Mouse (Mus musculus) liver, postnatal 0 days (tissue): ENCODE data around the gene Rgs8. TPM values are rescaled to one million over a fixed set of nuclear protein-coding genes. Genes with fewer than 3 reads are reported as not detected.

Source experiments
- ATAC-seq: fragments of 200-750 bp; cut with Nextera tagmentation; 2 replicates; pipeline ENCODE4 v1.8.0; 2017; ENCODE audit warnings: mild to moderate bottlenecking, moderate library complexity
- DNase-seq: peaks from one replicate; pipeline ENCODE4 v3.0.0-alpha.2; 2016
- H3K27ac ChIP-seq: fragments of 300-500 bp; sonication (generic); 2 replicates; pipeline ENCODE4 v1.5.1; 2014; ENCODE audit warnings: antibody characterized with exemption, moderate library complexity, mild to moderate bottlenecking, low read depth
- H3K27me3 ChIP-seq: fragments of 300-500 bp; sonication (generic); 2 replicates; pipeline ENCODE4 v1.6.1; 2014; ENCODE audit warnings: low read length, control low read depth, mixed read lengths; ENCODE audit not compliant: insufficient read depth
- H3K36me3 ChIP-seq: fragments of 300-500 bp; sonication (generic); replicated peaks from 2 replicates; pipeline ENCODE4 v1.6.1; 2014; ENCODE audit warnings: mild to moderate bottlenecking, control low read depth, low read length, moderate library complexity, mixed read lengths; ENCODE audit not compliant: insufficient read depth
- H3K4me1 ChIP-seq: fragments of 300-500 bp; sonication (generic); 2 replicates; pipeline ENCODE4 v1.6.1; 2014; ENCODE audit warnings: antibody characterized with exemption, mild to moderate bottlenecking, control low read depth; ENCODE audit not compliant: insufficient read depth
- H3K4me2 ChIP-seq: fragments of 300-500 bp; sonication (generic); 2 replicates; pipeline ENCODE4 v1.6.1; 2014; ENCODE audit warnings: low read depth, mild to moderate bottlenecking, low read length, moderate library complexity, mixed read lengths
- H3K4me3 ChIP-seq: fragments of 300-500 bp; sonication (generic); 2 replicates; pipeline ENCODE4 v1.5.1; 2014; ENCODE audit warnings: low read depth, low read length
- H3K9ac ChIP-seq: fragments of 300-500 bp; sonication (generic); replicated peaks from 2 replicates; pipeline ENCODE4 v1.6.1; 2014; ENCODE audit warnings: mild to moderate bottlenecking, moderate library complexity
- H3K9me3 ChIP-seq: fragments of 300-500 bp; sonication (generic); 2 replicates; pipeline ENCODE4 v1.6.1; 2016; ENCODE audit warnings: mild to moderate bottlenecking, control low read depth, low read length, mixed read lengths
- CTCF ChIP-seq: sonication (generic); IDR thresholded peaks from 2 replicates; pipeline ENCODE4 v1.5.1; 2016; ENCODE audit warnings: antibody characterized with exemption, low read depth
- EP300 ChIP-seq: IDR thresholded peaks from 2 replicates; pipeline ENCODE4 v1.6.1; 2016; ENCODE audit warnings: antibody characterized with exemption, low read depth, mild to moderate bottlenecking
- WGBS: fragments of 180-500 bp; shearing (Covaris S2); extraction: QIAGEN DNeasy Blood & Tissue Kit; methylation state at CpG from one replicate; pipeline ENCODE4 v1.1.7; 2014; ENCODE audit not compliant: insufficient replicate concordance; 5-methylcytosine and 5-hydroxymethylcytosine counted together
- polyA plus RNA-seq: library from polyadenylated mRNA; unstranded; fragments of >200 nt; fragmentation: Nextera tagmentation; extraction: Ambion mirVana; gene quantifications from 2 replicates; pipeline ENCODE4 v1.2.1, GENCODE M21; 2015

Rgs8 gene
- polyA plus RNA-seq, 1 experiment from 2014 or later: not detected

DNA sequence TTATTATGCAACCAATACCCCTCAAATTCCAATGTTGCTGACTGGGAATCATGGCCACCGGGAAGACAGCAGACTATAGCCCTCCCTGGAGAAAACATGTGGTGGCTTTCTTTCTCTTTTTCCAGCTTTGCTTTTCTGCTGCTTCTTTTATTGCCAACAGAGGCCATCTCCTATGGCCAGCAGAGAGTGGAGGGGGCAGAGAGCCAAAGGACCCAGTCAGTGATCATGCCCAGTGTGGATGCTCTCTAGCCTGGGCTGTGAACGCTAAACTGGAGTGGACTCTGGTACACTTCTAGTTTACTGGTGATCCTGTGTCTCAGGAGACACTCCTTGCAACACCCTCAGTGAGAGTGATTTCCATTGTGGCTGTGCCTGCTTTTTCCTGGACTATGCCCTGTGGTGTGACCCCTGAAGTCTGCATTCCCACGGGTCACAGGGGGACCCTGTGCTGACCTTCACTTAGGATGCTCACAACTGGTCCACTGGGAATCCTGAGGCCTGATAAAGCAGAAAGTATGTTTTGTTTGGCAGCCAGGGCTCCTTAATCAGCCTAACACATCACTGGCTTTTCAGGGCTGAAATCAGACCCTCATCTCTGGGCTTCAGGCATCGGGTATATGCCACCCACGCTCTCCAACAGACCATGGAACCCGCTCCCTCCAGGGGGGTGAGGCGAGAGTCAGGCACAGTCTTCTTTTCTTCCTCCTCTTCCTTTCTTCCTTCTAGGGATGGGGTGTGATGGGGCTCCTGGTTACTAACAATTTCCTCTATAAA is 45.7 kb downstream of the Rgs8 start:
- Histone ChIP-seq H3K36me3 (no peaks in the 10 kb centered on the region), H3K27me3 (no peaks in the 10 kb centered on the region), H3K4me2 (no peak overlapping the region), H3K27ac (peak overlapping the region; percentile 83; the same call in 1 of the 2 replicates), H3K9ac (no peak overlapping the region), H3K4me1 (peaks cover 29% of the 10 kb centered on the region), H3K9me3 (no peaks in the 10 kb centered on the region), H3K4me3 (no peak overlapping the region)
- 65% methylated on average over 7 of the region's 7 CpGs for WGBS
- no peak for TF ChIP-seq CTCF
- TF ChIP-seq EP300: no peak
- DNase-seq (no peak), ATAC-seq (no peak)

DNA sequence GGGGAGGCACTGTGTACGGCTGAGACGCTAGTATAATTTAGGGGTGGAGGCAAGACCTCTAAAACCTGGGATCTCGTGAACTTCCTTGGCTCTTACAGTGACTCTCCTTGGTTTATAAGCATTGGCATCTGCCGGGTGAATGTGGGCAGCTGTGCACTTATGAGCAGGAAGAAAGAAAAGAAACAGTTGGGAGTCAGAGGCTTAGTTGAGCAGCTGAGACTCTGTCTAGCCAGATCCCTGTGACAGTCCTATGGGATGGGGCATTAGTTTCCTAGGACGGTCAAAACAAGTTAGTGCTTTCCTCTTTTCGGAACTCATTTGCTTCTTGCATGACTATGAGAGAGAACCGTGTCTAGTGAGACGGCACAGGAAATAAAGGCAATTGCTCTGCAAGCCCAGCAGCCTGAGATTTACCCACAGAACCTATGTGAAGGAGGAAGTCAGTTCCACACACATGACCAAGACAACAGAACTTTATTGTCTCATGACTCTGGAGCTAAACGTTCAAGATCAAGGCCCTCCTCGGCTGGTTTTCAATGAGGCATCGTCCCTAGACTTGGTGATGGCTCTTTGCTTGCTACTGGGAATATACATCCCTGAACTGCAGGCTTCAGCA is 47.7 kb downstream of the Rgs8 start:
- DNase-seq (no peak), ATAC-seq (no peak)
- Histone ChIP-seq H3K4me3 (no peak overlapping the region), H3K4me2 (no peak overlapping the region), H3K27me3 (no peaks in the 10 kb centered on the region), H3K36me3 (no peaks in the 10 kb centered on the region), H3K9me3 (no peaks in the 10 kb centered on the region), H3K4me1 (peaks cover 25% of the 10 kb centered on the region), H3K9ac (no peak overlapping the region), H3K27ac (no peak overlapping the region)
- TF ChIP-seq EP300 (no peak), CTCF (no peak)
- WGBS: 52% methylated on average over 11 of the region's 11 CpGs

DNA sequence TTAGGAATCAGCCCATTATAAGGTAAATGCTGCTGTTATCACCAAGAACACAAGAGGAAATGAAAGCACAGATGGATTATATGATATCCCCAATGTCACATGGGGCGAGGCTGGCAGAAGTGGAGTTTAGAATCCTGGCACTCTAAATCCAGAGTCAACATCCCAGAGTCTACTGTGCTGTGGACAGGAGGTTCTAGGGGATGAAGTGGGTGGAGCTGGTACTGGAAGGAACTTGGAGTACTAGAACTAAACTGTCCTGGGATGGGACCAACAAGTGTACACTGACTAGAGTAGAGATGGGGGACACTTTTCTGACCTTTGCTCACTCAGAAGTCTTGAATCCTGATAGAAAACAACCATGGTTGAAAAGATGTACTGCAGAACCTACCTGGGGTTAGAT is 48.6 kb downstream of the Rgs8 start:
- H3K36me3 ChIP-seq: no peaks in the 10 kb centered on the region
- no peaks in the 10 kb centered on the region for H3K27me3 ChIP-seq
- H3K4me1 ChIP-seq: peaks cover 25% of the 10 kb centered on the region
- H3K9me3 ChIP-seq: 0 out of 2 replicates have a peak, but pooled peaks cover 3% of the 10 kb centered on the region
- H3K4me2 ChIP-seq: no peak overlapping the region
- H3K4me3 ChIP-seq: no peak overlapping the region
- 68% methylated on average over 1 of the region's 1 CpGs for WGBS
- TF ChIP-seq EP300: 0 out of 2 replicates have a peak, but pooled peaks have one; percentile 27
- no peak for TF ChIP-seq CTCF
- no peak for DNase-seq
- ATAC-seq: peak; percentile 45
- H3K27ac ChIP-seq: 0 out of 2 replicates have a peak overlapping the region, but pooled peaks have one; percentile 67
- no peak overlapping the region for H3K9ac ChIP-seq

DNA sequence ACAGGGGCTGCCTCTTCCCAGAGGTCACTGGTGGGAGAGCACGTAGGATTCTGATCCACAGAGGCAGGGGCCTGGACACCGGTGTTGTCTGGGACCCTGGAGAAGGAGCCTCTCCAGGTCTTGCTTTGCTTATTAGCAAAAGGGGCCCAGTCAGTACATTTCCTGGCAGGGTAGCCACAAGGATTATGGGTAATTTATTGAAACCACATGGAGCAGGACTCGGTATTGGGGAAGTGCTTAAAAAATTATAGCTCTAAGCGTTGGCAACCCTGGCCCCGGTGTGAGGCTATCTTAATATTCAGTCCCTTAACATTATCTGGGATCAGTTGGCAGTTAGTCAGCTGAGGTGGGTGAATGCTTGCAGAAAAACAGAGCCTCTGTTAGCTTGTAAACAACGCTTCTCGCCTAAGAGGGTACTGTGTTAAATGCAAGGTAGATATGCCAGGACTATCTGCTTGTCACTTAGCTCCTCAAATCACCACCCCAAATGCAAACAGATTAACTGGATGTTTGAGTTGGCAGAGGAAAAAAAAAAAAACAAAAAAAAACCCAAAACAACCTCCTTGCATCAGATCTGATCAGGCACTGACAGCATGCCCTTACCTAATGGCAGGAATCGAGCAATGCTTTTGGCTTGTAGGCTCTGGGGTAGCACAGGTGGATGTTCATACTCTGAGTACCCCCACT is 49.5 kb downstream of the Rgs8 start:
- no peak overlapping the region for H3K4me3 ChIP-seq
- WGBS: 58% methylated on average over 8 of the region's 8 CpGs
- DNase-seq: no peak

GRCm38 (mm10) chr1:153702853-153703410 is 50.1 kb downstream of the Rgs8 start:
- 74% methylated on average over 8 of the region's 8 CpGs for WGBS
- Histone ChIP-seq H3K4me3 (no peak overlapping the region), H3K4me1 (peaks cover 17% of the 10 kb centered on the region), H3K9me3 (0 out of 2 replicates have a peak, but pooled peaks cover 3% of the 10 kb centered on the region), H3K9ac (no peak overlapping the region), H3K27me3 (no peaks in the 10 kb centered on the region), H3K4me2 (no peak overlapping the region), H3K27ac (peak overlapping the region; percentile 74), H3K36me3 (no peaks in the 10 kb centered on the region)
- no peak for TF ChIP-seq EP300
- TF ChIP-seq CTCF: no peak
- no peak; the same call in 1 of the 2 replicates for ATAC-seq
- DNase-seq: no peak

More for the DNA sequence above, 49.5 kb downstream of the Rgs8 start:
- H3K9me3 ChIP-seq: 0 out of 2 replicates have a peak, but pooled peaks cover 3% of the 10 kb centered on the region
- H3K27me3 ChIP-seq: no peaks in the 10 kb centered on the region
- no peak overlapping the region for H3K4me2 ChIP-seq
- H3K4me1 ChIP-seq: peaks cover 19% of the 10 kb centered on the region
- no peak overlapping the region for H3K9ac ChIP-seq
- TF ChIP-seq CTCF (no peak), EP300 (no peak)
- H3K36me3 ChIP-seq: no peaks in the 10 kb centered on the region
- peak overlapping the region; percentile 74 for H3K27ac ChIP-seq
- peak; percentile 60 for ATAC-seq

DNA sequence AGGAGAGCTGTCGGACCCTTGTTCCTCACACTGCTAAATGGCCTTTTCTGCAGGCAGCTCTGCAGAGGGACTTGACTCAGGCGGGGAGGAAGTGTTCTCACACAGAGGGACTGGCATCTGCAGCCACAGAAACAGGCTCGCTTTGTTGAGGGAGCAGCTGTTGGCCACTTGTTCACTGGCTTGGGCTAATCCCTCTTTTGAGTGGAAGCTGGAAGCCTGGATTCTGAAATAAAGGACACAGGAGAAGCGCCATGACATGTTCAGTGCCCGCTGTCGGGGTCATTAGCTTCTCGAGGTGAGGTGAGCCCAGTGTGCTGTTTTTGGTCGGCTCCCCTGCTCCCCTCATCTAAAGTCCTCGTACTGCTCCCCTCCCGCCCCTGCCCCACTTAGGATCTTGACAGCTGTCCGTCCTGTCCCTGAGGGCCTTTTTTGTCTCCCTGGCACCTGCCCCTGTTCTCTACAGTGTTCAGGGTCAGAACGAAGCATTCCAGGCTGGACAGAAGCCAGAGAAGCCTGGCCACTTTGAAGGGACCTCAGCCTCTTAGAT is 50.7 kb downstream of the Rgs8 start:
- TF ChIP-seq EP300: no peak
- DNase-seq (no peak), ATAC-seq (no peak)
- Histone ChIP-seq H3K4me2 (no peak overlapping the region), H3K27ac (no peak overlapping the region), H3K4me3 (no peak overlapping the region), H3K4me1 (peaks cover 12% of the 10 kb centered on the region), H3K9ac (no peak overlapping the region), H3K36me3 (no peaks in the 10 kb centered on the region), H3K27me3 (no peaks in the 10 kb centered on the region), H3K9me3 (0 out of 2 replicates have a peak, but pooled peaks cover 3% of the 10 kb centered on the region)
- 30% methylated on average over 12 of the region's 12 CpGs for WGBS
